Mouse (Mus musculus) heart, adult 2 months (tissue): Measurements from ENCODE around the gene Gcfc2. TPM values are rescaled to one million over a fixed set of nuclear protein-coding genes. Genes with fewer than 3 reads are reported as not detected.

ENCODE experiments used
- DNase-seq, 2 experiments: peaks; one replicate each; pipeline ENCODE4 v3.0.0; 2021
- H3K27ac ChIP-seq: fragments of 200-600 bp; 2 replicates; pipeline ENCODE4 v1.8.1; 2022
- H3K27me3 ChIP-seq: fragments of 200-500 bp; 2 replicates; pipeline ENCODE4 v1.6.1; 2012; ENCODE audit warnings: mild to moderate bottlenecking, low read length, inconsistent platforms, mixed read lengths; ENCODE audit not compliant: control insufficient read depth, insufficient read depth
- H3K36me3 ChIP-seq: fragments of 200-500 bp; 2 replicates; pipeline ENCODE4 v1.6.1; 2012; ENCODE audit warnings: low read length, inconsistent platforms; ENCODE audit not compliant: control insufficient read depth, insufficient read depth
- H3K4me1 ChIP-seq: fragments of 200-500 bp; 2 replicates; pipeline ENCODE4 v1.6.1; 2011; ENCODE audit warnings: low read length; ENCODE audit not compliant: control insufficient read depth, insufficient read depth
- H3K4me3 ChIP-seq: fragments of 200-600 bp; 2 replicates; pipeline ENCODE4 v1.8.1; 2022
- H3K79me2 ChIP-seq: fragments of 200-500 bp; replicated peaks from 2 replicates; pipeline ENCODE4 v1.6.1; 2012; ENCODE audit warnings: mild to moderate bottlenecking, inconsistent platforms, low read length, moderate library complexity, mixed read lengths; ENCODE audit not compliant: control insufficient read depth, insufficient read depth
- H3K9ac ChIP-seq: fragments of 200-500 bp; 2 replicates; pipeline ENCODE4 v1.6.1; 2012; ENCODE audit warnings: low read depth, mild to moderate bottlenecking, control low read depth, inconsistent platforms, low read length, mixed read lengths
- CTCF ChIP-seq: fragments of 200-600 bp; IDR thresholded peaks from 2 replicates; pipeline ENCODE4 v1.8.1; 2022; ENCODE audit warnings: antibody characterized with exemption, mild to moderate bottlenecking, moderate library complexity
- EP300 ChIP-seq: fragments of 200-500 bp; IDR thresholded peaks from 2 replicates; pipeline ENCODE4 v1.6.1; 2011; ENCODE audit warnings: low read depth, low read length, control low read depth; ENCODE audit not compliant: insufficient read depth
- POLR2A ChIP-seq: fragments of 200-500 bp; IDR thresholded peaks from 2 replicates; pipeline ENCODE4 v1.6.1; 2011; ENCODE audit warnings: mild to moderate bottlenecking, low read depth, low read length, control low read depth; ENCODE audit not compliant: insufficient read depth
- WGBS: fragments of 180-500 bp; shearing (Covaris S2); methylation state at CpG from one replicate; pipeline ENCODE4 v1.1.7; 2018; 5-methylcytosine and 5-hydroxymethylcytosine counted together
- intact Hi-C: fragments of 180-260 bp; cut with DNase I; formaldehyde crosslinking; loops from one replicate; pipeline ENCODE4 v1.15.1; 2025
- long read RNA-seq: library from polyadenylated mRNA; stranded (forward); transcript quantifications from one replicate; pipeline ENCODE4 v2.0.0, GENCODE M21; 2021
- polyA plus RNA-seq: library from polyadenylated mRNA; depleted of rRNA; stranded (reverse); fragments of >200 nt; gene quantifications from 2 replicates; pipeline ENCODE4 v1.2.3, GENCODE M21; 2012; rRNA removed
- total RNA-seq, 2 experiments: library from RNA; stranded (reverse); gene quantifications; 2 replicates each; pipeline ENCODE4 v1.2.3; 2021

The Gcfc2 gene
- 1 to 10 TPM; 3.2 to 3.8 TPM for total RNA-seq
- polyA plus RNA-seq = 1.1 and 2.9 TPM in 2 replicates
- long read RNA-seq, partial matches to known transcripts = 1 of 3 reads
- long read RNA-seq, other reads (novel, unspliced or antisense) = 2 of 3 reads

- under 1% methylated on average over 56 of the region's 56 CpGs for WGBS
- Histone ChIP-seq H3K4me3 (peak within 1 kb of the TSS; percentile 87), H3K27ac (peak within 1 kb of the TSS; percentile 75), H3K4me1 (peaks cover 2% of the 10 kb centered on the region; the same call in 1 of the 2 replicates), H3K27me3 (no peaks in the 10 kb centered on the region), H3K36me3 (no peaks in the 10 kb centered on the region), H3K9ac (peak within 1 kb of the TSS; percentile 83), H3K79me2 (no peaks in the 10 kb centered on the region)
- peak; percentile 95 to 99 for DNase-seq
- no peak for TF ChIP-seq CTCF
- TF ChIP-seq EP300 = 0 out of 2 replicates have a peak, but pooled peaks have one; percentile 31
- peak; percentile 78 for TF ChIP-seq POLR2A
- intact Hi-C loops = loop anchor here (5.0 kb wide), 1 partner anchor 44 kb away; the partner anchor contains the start of gene Mrpl19
Observed at GRCm38 (mm10) chr6:81923523-81924142, at the start of gene Gcfc2. TSS of gene Gcfc2 (plus strand) at chr6:81923669.

GRCm38 (mm10) chr6:81895678-81896230 lies 27.7 kb upstream of the Gcfc2 start:
- WGBS = 33% methylated on average over 3 of the region's 3 CpGs
- no peak for DNase-seq
- no peaks in the 10 kb centered on the region for H3K36me3 ChIP-seq
- H3K4me3 ChIP-seq = no peak overlapping the region
- no peak for TF ChIP-seq CTCF
- no peak overlapping the region for H3K27ac ChIP-seq
- H3K79me2 ChIP-seq = no peaks in the 10 kb centered on the region
- intact Hi-C loops = no loop called here
- H3K4me1 ChIP-seq = 0 out of 2 replicates have a peak, but pooled peaks cover 1% of the 10 kb centered on the region
- no peaks in the 10 kb centered on the region for H3K27me3 ChIP-seq
- no peak overlapping the region for H3K9ac ChIP-seq

- no peak for DNase-seq
- no peaks in the 10 kb centered on the region for H3K4me1 ChIP-seq
- intact Hi-C loops = no loop called here
- no peak overlapping the region for H3K4me3 ChIP-seq
- H3K9ac ChIP-seq = no peak overlapping the region
- WGBS = 82% methylated on average over 25 of the region's 25 CpGs
- H3K27ac ChIP-seq = no peak overlapping the region
- H3K36me3 ChIP-seq = no peaks in the 10 kb centered on the region
- TF ChIP-seq POLR2A = no peak
- TF ChIP-seq CTCF = no peak
- no peak for TF ChIP-seq EP300
- H3K27me3 ChIP-seq = no peaks in the 10 kb centered on the region
- H3K79me2 ChIP-seq = no peaks in the 10 kb centered on the region
Observed at GRCm38 (mm10) chr6:81910302-81910855, 13.1 kb upstream of the Gcfc2 start.

- Histone ChIP-seq H3K4me3 (no peak overlapping the region), H3K4me1 (no peaks in the 10 kb centered on the region), H3K27me3 (no peaks in the 10 kb centered on the region), H3K36me3 (no peaks in the 10 kb centered on the region), H3K27ac (no peak overlapping the region), H3K79me2 (no peaks in the 10 kb centered on the region), H3K9ac (no peak overlapping the region)
- WGBS = 50% methylated on average over 5 of the region's 5 CpGs
- intact Hi-C loops = no loop called here
- TF ChIP-seq EP300 (no peak), CTCF (no peak), POLR2A (no peak)
- no peak for DNase-seq
Observed at GRCm38 (mm10) chr6:81911244-81911643, 12.2 kb upstream of the Gcfc2 start.

GRCm38 (mm10) chr6:81911713-81912112 lies 11.8 kb upstream of the Gcfc2 start:
- intact Hi-C loops = no loop called here
- Histone ChIP-seq H3K9ac (no peak overlapping the region), H3K27me3 (no peaks in the 10 kb centered on the region), H3K36me3 (no peaks in the 10 kb centered on the region), H3K4me1 (no peaks in the 10 kb centered on the region), H3K4me3 (no peak overlapping the region), H3K79me2 (no peaks in the 10 kb centered on the region), H3K27ac (no peak overlapping the region)
- TF ChIP-seq POLR2A = no peak
- TF ChIP-seq CTCF = no peak
- no peak for TF ChIP-seq EP300
- WGBS = 81% methylated on average over 4 of the region's 4 CpGs
- no peak for DNase-seq

- no peaks in the 10 kb centered on the region for H3K36me3 ChIP-seq
- no peak overlapping the region for H3K9ac ChIP-seq
- intact Hi-C loops = no loop called here
- no peaks in the 10 kb centered on the region for H3K4me1 ChIP-seq
- WGBS = 48% methylated on average over 3 of the region's 3 CpGs
- TF ChIP-seq CTCF (no peak), EP300 (no peak), POLR2A (no peak)
- DNase-seq = no peak
- H3K4me3 ChIP-seq = no peak overlapping the region
- H3K27me3 ChIP-seq = no peaks in the 10 kb centered on the region
- H3K79me2 ChIP-seq = no peaks in the 10 kb centered on the region
- no peak overlapping the region for H3K27ac ChIP-seq
Observed at GRCm38 (mm10) chr6:81912177-81912576, 11.3 kb upstream of the Gcfc2 start.
